Mouse (Mus musculus): ENCODE results near the gene Nfkbid. TPM values are rescaled to one million over a fixed set of nuclear protein-coding genes. Genes with fewer than 3 reads are reported as not detected.
A peak's percentile ranks its signal among the peaks of the same experiment; 100 is the strongest.

Nfkbid gene
- polyA plus RNA-seq, 1 experiment = 0.42 TPM

GRCm38 (mm10) chr7:30443696-30444095 lies 22.2 kb downstream of the Nfkbid start:
- Histone ChIP-seq H3K27ac (ENCODE audit: insufficient read depth, low read length) (no peak overlapping the region), H3K4me3 (ENCODE audit: insufficient read depth, low read length) (no peak overlapping the region), H3K4me1 (ENCODE audit: control insufficient read depth, insufficient read depth, low read length) (no peaks in the 10 kb centered on the region)
- no peak for TF ChIP-seq CTCF (IDR thresholded peaks at IDR 0.05; ENCODE audit: borderline replicate concordance, insufficient read depth, low read length)
- no peak for TF ChIP-seq POLR2A (IDR thresholded peaks at IDR 0.05; ENCODE audit: low read depth, low read length)

- Histone ChIP-seq H3K4me3 (ENCODE audit: insufficient read depth, low read length) (peak overlapping the region; percentile 51), H3K4me1 (ENCODE audit: control insufficient read depth, insufficient read depth, low read length) (no peaks in the 10 kb centered on the region), H3K27ac (ENCODE audit: insufficient read depth, low read length) (no peak overlapping the region)
- TF ChIP-seq CTCF (IDR thresholded peaks at IDR 0.05; ENCODE audit: borderline replicate concordance, insufficient read depth, low read length) = no peak
- no peak for TF ChIP-seq POLR2A (IDR thresholded peaks at IDR 0.05; ENCODE audit: low read depth, low read length)
Observed at GRCm38 (mm10) chr7:30444154-30444970, 22.8 kb downstream of the Nfkbid start.

DNA sequence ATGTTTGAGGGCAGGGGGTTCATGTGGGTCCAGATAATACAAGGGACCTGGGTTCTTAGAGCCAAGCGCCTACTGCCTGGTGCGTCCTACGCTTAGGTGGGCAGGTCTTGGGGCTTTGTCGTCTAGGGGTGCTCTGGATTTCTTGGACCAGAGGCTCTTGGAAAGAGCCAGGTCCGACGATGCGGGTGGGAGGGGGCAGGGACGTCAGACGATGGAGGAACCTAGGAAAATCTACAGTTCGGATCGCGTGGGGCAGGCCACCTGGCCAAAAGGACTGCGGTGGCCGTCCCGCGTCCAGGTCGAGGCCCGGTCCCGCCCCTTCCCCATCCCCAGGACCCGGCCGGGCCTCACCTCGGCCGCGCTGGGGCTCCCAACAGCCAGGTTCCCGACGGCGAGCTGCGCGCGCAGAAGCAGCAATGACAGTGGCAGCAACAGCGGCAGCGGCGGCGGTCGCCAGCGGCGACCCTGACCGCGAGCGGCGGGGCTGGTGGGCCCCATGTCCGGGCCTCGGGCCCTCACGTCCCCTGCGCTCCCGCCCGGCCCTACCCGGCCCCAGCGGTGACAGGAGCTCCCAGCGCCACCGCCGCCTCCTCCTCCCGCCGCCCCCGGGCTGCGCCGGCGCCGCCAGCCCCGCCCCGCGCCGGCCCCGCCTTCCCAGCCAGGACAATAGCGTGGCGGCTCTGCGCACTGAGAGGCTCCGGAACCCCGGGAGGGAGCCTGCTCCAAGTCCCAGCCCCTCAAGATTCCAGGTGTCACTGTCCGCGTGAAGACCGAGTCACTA lies 23.6 kb downstream of the Nfkbid start, which contains the start of gene Aplp1:
Gene Aplp1, minus strand, starts transcription at position 565 of the 781 bp plus-strand sequence.
- TF ChIP-seq CTCF (IDR thresholded peaks at IDR 0.05; ENCODE audit: borderline replicate concordance, insufficient read depth, low read length) (no peak), POLR2A (IDR thresholded peaks at IDR 0.05; ENCODE audit: low read depth, low read length) (peak; percentile 36)
- Histone ChIP-seq H3K27ac (ENCODE audit: insufficient read depth, low read length) (no peak within 1 kb of the TSS), H3K4me1 (ENCODE audit: control insufficient read depth, insufficient read depth, low read length) (no peaks in the 10 kb centered on the region), H3K4me3 (ENCODE audit: insufficient read depth, low read length) (peak within 1 kb of the TSS; percentile 51)

GRCm38 (mm10) chr7:30450241-30450640 lies 28.7 kb downstream of the Nfkbid start:
- H3K4me1 ChIP-seq (ENCODE audit: control insufficient read depth, insufficient read depth, low read length) = no peaks in the 10 kb centered on the region
- H3K27ac ChIP-seq (ENCODE audit: insufficient read depth, low read length) = no peak overlapping the region
- TF ChIP-seq POLR2A (IDR thresholded peaks at IDR 0.05; ENCODE audit: low read depth, low read length) = no peak
- TF ChIP-seq CTCF (IDR thresholded peaks at IDR 0.05; ENCODE audit: borderline replicate concordance, insufficient read depth, low read length) = no peak
- H3K4me3 ChIP-seq (ENCODE audit: insufficient read depth, low read length) = no peak overlapping the region

- Histone ChIP-seq H3K27ac (ENCODE audit: insufficient read depth, low read length) (no peak overlapping the region), H3K4me1 (ENCODE audit: control insufficient read depth, insufficient read depth, low read length) (no peaks in the 10 kb centered on the region), H3K4me3 (ENCODE audit: insufficient read depth, low read length) (no peak overlapping the region)
- TF ChIP-seq CTCF (IDR thresholded peaks at IDR 0.05; ENCODE audit: borderline replicate concordance, insufficient read depth, low read length) (no peak), POLR2A (IDR thresholded peaks at IDR 0.05; ENCODE audit: low read depth, low read length) (no peak)
Observed at GRCm38 (mm10) chr7:30453327-30453726, 31.8 kb downstream of the Nfkbid start.

DNA sequence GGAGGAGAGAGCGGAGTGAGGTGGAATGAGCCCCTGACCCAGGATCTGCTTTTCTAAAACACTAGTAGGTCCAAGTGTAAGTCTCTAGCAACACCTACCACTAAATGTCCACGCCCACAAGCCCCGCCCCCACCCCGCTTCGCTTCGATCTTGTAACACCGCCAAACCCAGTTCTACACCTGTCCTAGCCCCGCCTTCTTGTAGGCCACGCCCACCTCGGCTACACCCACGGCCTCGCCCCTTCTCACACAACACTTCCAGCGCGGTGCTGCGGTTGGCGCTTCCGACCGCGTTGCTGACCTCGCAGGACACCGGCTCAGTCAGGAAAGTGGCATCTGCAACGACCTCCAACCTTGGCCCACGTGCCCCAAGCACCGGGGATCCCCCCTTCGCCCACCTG lies 32.2 kb downstream of the Nfkbid start:
- no peaks in the 10 kb centered on the region for H3K4me1 ChIP-seq (ENCODE audit: control insufficient read depth, insufficient read depth, low read length)
- TF ChIP-seq POLR2A (IDR thresholded peaks at IDR 0.05; ENCODE audit: low read depth, low read length) (no peak), CTCF (IDR thresholded peaks at IDR 0.05; ENCODE audit: borderline replicate concordance, insufficient read depth, low read length) (no peak)
- H3K27ac ChIP-seq (ENCODE audit: insufficient read depth, low read length) = no peak overlapping the region
- no peak overlapping the region for H3K4me3 ChIP-seq (ENCODE audit: insufficient read depth, low read length)

- H3K4me3 ChIP-seq (ENCODE audit: insufficient read depth, low read length) = no peak overlapping the region
- TF ChIP-seq CTCF (IDR thresholded peaks at IDR 0.05; ENCODE audit: borderline replicate concordance, insufficient read depth, low read length) (no peak), POLR2A (IDR thresholded peaks at IDR 0.05; ENCODE audit: low read depth, low read length) (no peak)
- H3K4me1 ChIP-seq (ENCODE audit: control insufficient read depth, insufficient read depth, low read length) = no peaks in the 10 kb centered on the region
- H3K27ac ChIP-seq (ENCODE audit: insufficient read depth, low read length) = no peak overlapping the region
Observed at GRCm38 (mm10) chr7:30454259-30454658, 32.7 kb downstream of the Nfkbid start.

DNA sequence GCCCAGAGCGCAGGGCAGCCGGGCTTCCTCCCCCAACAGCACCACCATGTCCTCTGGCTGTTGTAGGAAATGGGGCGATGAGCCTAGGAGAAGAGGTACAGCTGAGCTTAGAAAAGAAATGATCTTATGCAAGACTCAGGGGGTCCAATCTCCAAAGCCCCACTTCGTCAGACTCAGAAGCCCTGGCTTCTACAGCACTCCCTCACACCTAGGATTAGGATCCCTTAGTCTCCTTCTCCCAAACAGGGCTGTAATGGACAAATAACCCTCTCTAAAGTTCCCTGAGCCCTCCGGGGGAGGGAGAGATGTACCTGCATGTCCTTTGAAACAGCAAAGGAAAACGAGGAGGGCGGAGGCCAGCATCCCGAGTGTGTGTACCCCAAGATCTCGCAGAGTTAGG lies 35.0 kb downstream of the Nfkbid start:
- no peak overlapping the region for H3K27ac ChIP-seq (ENCODE audit: insufficient read depth, low read length)
- TF ChIP-seq POLR2A (IDR thresholded peaks at IDR 0.05; ENCODE audit: low read depth, low read length) (no peak), CTCF (IDR thresholded peaks at IDR 0.05; ENCODE audit: borderline replicate concordance, insufficient read depth, low read length) (no peak)
- no peaks in the 10 kb centered on the region for H3K4me1 ChIP-seq (ENCODE audit: control insufficient read depth, insufficient read depth, low read length)
- no peak overlapping the region for H3K4me3 ChIP-seq (ENCODE audit: insufficient read depth, low read length)

DNA sequence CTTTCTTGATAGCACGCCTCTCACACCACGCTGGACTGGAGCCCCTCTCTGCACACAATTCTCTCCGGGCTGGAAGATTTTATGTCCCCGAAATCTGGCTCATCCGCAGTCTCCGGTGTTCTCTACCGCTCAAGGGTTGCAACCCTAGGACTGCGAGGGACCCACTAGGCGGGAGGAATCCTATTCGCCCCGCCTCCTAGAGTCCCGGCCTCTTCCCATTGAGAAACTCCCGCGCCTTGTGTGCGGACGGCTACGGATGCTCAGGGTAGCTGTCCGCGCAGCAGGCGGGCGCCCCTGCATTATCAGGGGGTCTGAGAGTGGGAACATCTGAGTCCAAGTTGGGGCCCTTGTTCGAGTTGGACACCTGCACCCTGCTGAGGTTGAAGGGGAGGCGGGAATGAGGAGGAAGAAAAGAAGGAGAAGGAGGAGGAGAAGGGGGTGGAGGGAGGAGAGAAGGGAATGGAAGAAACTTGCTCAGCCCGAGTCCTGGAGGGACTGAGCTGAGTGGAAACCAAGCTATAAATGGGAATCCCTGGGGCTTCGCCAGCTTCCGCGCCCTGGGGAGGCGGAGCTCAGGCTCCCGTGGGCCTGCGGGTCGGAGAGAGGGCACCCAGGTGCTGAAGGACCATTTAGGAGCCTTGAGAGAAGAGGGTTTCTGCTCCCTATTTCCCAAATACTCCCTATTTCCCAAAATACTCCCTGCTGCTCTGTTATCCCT lies 35.5 kb downstream of the Nfkbid start:
- H3K4me3 ChIP-seq (ENCODE audit: insufficient read depth, low read length) = no peak overlapping the region
- no peak overlapping the region for H3K27ac ChIP-seq (ENCODE audit: insufficient read depth, low read length)
- TF ChIP-seq CTCF (IDR thresholded peaks at IDR 0.05; ENCODE audit: borderline replicate concordance, insufficient read depth, low read length) (no peak), POLR2A (IDR thresholded peaks at IDR 0.05; ENCODE audit: low read depth, low read length) (no peak)
- no peaks in the 10 kb centered on the region for H3K4me1 ChIP-seq (ENCODE audit: control insufficient read depth, insufficient read depth, low read length)
